Mouse (Mus musculus) cortical plate, adult 2 months (tissue): Measurements from ENCODE around the gene Lce3e.

Experiments
- CTCF ChIP-seq: fragments of 200-500 bp; IDR thresholded peaks from 2 replicates; pipeline ENCODE4 v1.5.1; 2011; ENCODE audit warnings: mild to moderate bottlenecking, control low read depth, low read length; ENCODE audit not compliant: insufficient read depth; ENCODE audit errors: extremely low read depth
- POLR2A ChIP-seq: fragments of 200-500 bp; IDR thresholded peaks from 2 replicates; pipeline ENCODE4 v1.6.1; 2011; ENCODE audit warnings: mild to moderate bottlenecking, low read length, control low read depth; ENCODE audit not compliant: insufficient read depth; ENCODE audit errors: extremely low read depth

DNA sequence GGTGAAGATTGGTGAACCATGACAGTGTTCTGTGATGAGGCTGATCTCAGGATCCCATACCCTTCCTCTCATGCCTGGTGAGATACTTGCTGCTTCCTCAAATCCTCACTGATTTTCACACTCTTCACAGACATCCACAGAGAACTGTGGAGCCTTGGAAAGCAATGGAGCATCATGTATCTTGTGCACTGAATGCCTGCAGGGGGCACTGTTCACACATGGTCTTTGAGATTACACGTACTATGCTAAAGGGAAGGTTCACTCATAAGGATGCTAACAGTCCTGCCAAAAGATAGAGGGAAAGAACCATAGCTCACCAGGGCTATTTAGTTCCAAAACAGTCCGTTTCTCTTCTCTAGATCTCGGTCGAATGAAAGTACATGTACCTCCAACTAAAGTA, 46.5 kb upstream of the Lce3e start:
- TF ChIP-seq CTCF, result peak; percentile 53; the same call in 1 of the 2 replicates
- no peak for TF ChIP-seq POLR2A
